Mouse (Mus musculus) brain, embryonic 14.5 days (tissue): Measurements from ENCODE around the gene Fez2.

Source experiments
- CTCF ChIP-seq: fragments of 200-500 bp; IDR thresholded peaks from 2 replicates; pipeline ENCODE4 v1.5.1; 2012; ENCODE audit warnings: inconsistent platforms, mild to moderate bottlenecking, moderate library complexity, borderline replicate concordance; ENCODE audit not compliant: insufficient read depth, insufficient read length; ENCODE audit errors: extremely low read depth
- POLR2A ChIP-seq: fragments of 200-500 bp; IDR thresholded peaks from 2 replicates; pipeline ENCODE4 v1.6.1; 2012; ENCODE audit warnings: mild to moderate bottlenecking, inconsistent platforms, borderline replicate concordance; ENCODE audit not compliant: poor library complexity, insufficient read depth, insufficient read length, severe bottlenecking; ENCODE audit errors: extremely low read depth

GRCm38 (mm10) chr17:78453529-78453928 lies 35.6 kb upstream of the Fez2 start:
- TF ChIP-seq POLR2A, result no peak
- TF ChIP-seq CTCF, result no peak
